Mouse (Mus musculus): Measurements from ENCODE around the gene Arhgap45. TPM values are rescaled to one million over a fixed set of nuclear protein-coding genes. Genes with fewer than 3 reads are reported as not detected.
"Not testable (repeated sequence)": the region's sequence is repeated elsewhere in the genome, so short reads cannot be mapped to it uniquely, and the experiment has no call there.

The Arhgap45 gene
- polyA plus RNA-seq, 1 experiment from 2014 or later = 2.0 TPM

GRCm38 (mm10) chr10:80052374-80052764 is 35.9 kb downstream of the Arhgap45 start:
- H3K9me3 ChIP-seq (ENCODE audit: control insufficient read depth, low read length) = no peaks in the 10 kb centered on the region
- WGBS = 81% methylated on average over 5 of the region's 5 CpGs
- H3K4me3 ChIP-seq (ENCODE audit: low read depth, low read length) = no peak overlapping the region
- ATAC-seq (ENCODE audit: low FRiP score, low TSS enrichment) = no peak
- H3K4me1 ChIP-seq (replicated peaks; ENCODE audit: control insufficient read depth, insufficient read depth) = no peaks in the 10 kb centered on the region; the same call in 1 of the 2 replicates
- peak overlapping the region; percentile 13; the same call in 1 of the 2 replicates for H3K9ac ChIP-seq (ENCODE audit: low read length)
- H3K4me2 ChIP-seq (replicated peaks; ENCODE audit: low read depth) = no peak overlapping the region
- peak overlapping the region; percentile 75 for H3K27ac ChIP-seq (replicated peaks)
- no peaks in the 10 kb centered on the region for H3K27me3 ChIP-seq (ENCODE audit: control insufficient read depth, insufficient read depth, low read length)
- DNase-seq (ENCODE audit: low spot score) = no peak
- TF ChIP-seq CTCF (IDR thresholded peaks at IDR 0.05; ENCODE audit: low read depth) = no peak
- no peak for TF ChIP-seq EP300 (optimal IDR thresholded peaks at IDR 0.05)
- H3K36me3 ChIP-seq (ENCODE audit: control insufficient read depth, insufficient read depth, low read length) = peaks cover 9% of the 10 kb centered on the region

- Histone ChIP-seq H3K4me2 (replicated peaks; ENCODE audit: low read depth) (peak overlapping the region; percentile 78), H3K36me3 (ENCODE audit: control insufficient read depth, insufficient read depth, low read length) (peaks cover 18% of the 10 kb centered on the region), H3K27ac (replicated peaks) (peak overlapping the region; percentile 99), H3K27me3 (ENCODE audit: control insufficient read depth, insufficient read depth, low read length) (no peaks in the 10 kb centered on the region), H3K4me3 (ENCODE audit: low read depth, low read length) (peak overlapping the region; percentile 84), H3K4me1 (replicated peaks; ENCODE audit: control insufficient read depth, insufficient read depth) (no peaks in the 10 kb centered on the region; the same call in 1 of the 2 replicates), H3K9me3 (ENCODE audit: control insufficient read depth, low read length) (no peaks in the 10 kb centered on the region), H3K9ac (ENCODE audit: low read length) (peak overlapping the region; percentile 94)
- DNase-seq (ENCODE audit: low spot score) = peak; percentile 100
- peak; percentile 95 for ATAC-seq (ENCODE audit: low FRiP score, low TSS enrichment)
- WGBS = under 1% methylated on average over 47 of the region's 47 CpGs
- TF ChIP-seq EP300 (optimal IDR thresholded peaks at IDR 0.05) (no peak), CTCF (IDR thresholded peaks at IDR 0.05; ENCODE audit: low read depth) (no peak)
Measured at GRCm38 (mm10) chr10:80053259-80053780, 36.9 kb downstream of the Arhgap45 start.

GRCm38 (mm10) chr10:80053831-80054815 is 37.7 kb downstream of the Arhgap45 start:
- no peak for TF ChIP-seq EP300 (optimal IDR thresholded peaks at IDR 0.05)
- TF ChIP-seq CTCF (IDR thresholded peaks at IDR 0.05; ENCODE audit: low read depth) = peak; percentile 64
- peak overlapping the region; percentile 99 for H3K27ac ChIP-seq (replicated peaks)
- no peaks in the 10 kb centered on the region for H3K27me3 ChIP-seq (ENCODE audit: control insufficient read depth, insufficient read depth, low read length)
- no peaks in the 10 kb centered on the region for H3K9me3 ChIP-seq (ENCODE audit: control insufficient read depth, low read length)
- DNase-seq (ENCODE audit: low spot score) (peak; percentile 87), ATAC-seq (ENCODE audit: low FRiP score, low TSS enrichment) (peak; percentile 42)
- peak overlapping the region; percentile 78 for H3K4me2 ChIP-seq (replicated peaks; ENCODE audit: low read depth)
- H3K9ac ChIP-seq (ENCODE audit: low read length) = peak overlapping the region; percentile 94
- WGBS = under 1% methylated on average over 56 of the region's 77 CpGs
- no peaks in the 10 kb centered on the region; the same call in 1 of the 2 replicates for H3K4me1 ChIP-seq (replicated peaks; ENCODE audit: control insufficient read depth, insufficient read depth)
- H3K36me3 ChIP-seq (ENCODE audit: control insufficient read depth, insufficient read depth, low read length) = peaks cover 22% of the 10 kb centered on the region
- H3K4me3 ChIP-seq (ENCODE audit: low read depth, low read length) = peak overlapping the region; percentile 84

GRCm38 (mm10) chr10:80054911-80055310 is 38.5 kb downstream of the Arhgap45 start:
- Histone ChIP-seq H3K9ac (ENCODE audit: low read length) (peak overlapping the region; percentile 94; the same call in 1 of the 2 replicates), H3K4me2 (replicated peaks; ENCODE audit: low read depth) (peak overlapping the region; percentile 78), H3K36me3 (ENCODE audit: control insufficient read depth, insufficient read depth, low read length) (peaks cover 28% of the 10 kb centered on the region), H3K4me3 (ENCODE audit: low read depth, low read length) (peak overlapping the region; percentile 84)
- not testable (repeated sequence) for H3K27me3 ChIP-seq (ENCODE audit: control insufficient read depth, insufficient read depth, low read length); H3K27ac ChIP-seq (replicated peaks); H3K9me3 ChIP-seq (ENCODE audit: control insufficient read depth, low read length); H3K4me1 ChIP-seq (replicated peaks; ENCODE audit: control insufficient read depth, insufficient read depth); ATAC-seq (ENCODE audit: low FRiP score, low TSS enrichment); DNase-seq (ENCODE audit: low spot score)
- WGBS = 5% methylated on average over 3 of the region's 3 CpGs

- TF ChIP-seq CTCF (IDR thresholded peaks at IDR 0.05; ENCODE audit: low read depth) = no peak
- TF ChIP-seq EP300 (optimal IDR thresholded peaks at IDR 0.05) = no peak
- H3K9me3 ChIP-seq (ENCODE audit: control insufficient read depth, low read length) = no peaks in the 10 kb centered on the region
- H3K4me1 ChIP-seq (replicated peaks; ENCODE audit: control insufficient read depth, insufficient read depth) = no peaks in the 10 kb centered on the region; the same call in 1 of the 2 replicates
- no peaks in the 10 kb centered on the region for H3K27me3 ChIP-seq (ENCODE audit: control insufficient read depth, insufficient read depth, low read length)
- no peak overlapping the region for H3K4me3 ChIP-seq (ENCODE audit: low read depth, low read length)
- H3K27ac ChIP-seq (replicated peaks) = no peak overlapping the region
- WGBS = 73% methylated on average over 5 of the region's 5 CpGs
- DNase-seq (ENCODE audit: low spot score) = no peak
- H3K4me2 ChIP-seq (replicated peaks; ENCODE audit: low read depth) = peak overlapping the region; percentile 78
- peaks cover 30% of the 10 kb centered on the region for H3K36me3 ChIP-seq (ENCODE audit: control insufficient read depth, insufficient read depth, low read length)
- peak overlapping the region; percentile 94; the same call in 1 of the 2 replicates for H3K9ac ChIP-seq (ENCODE audit: low read length)
- ATAC-seq (ENCODE audit: low FRiP score, low TSS enrichment) = no peak
Measured at GRCm38 (mm10) chr10:80055364-80055763, 38.9 kb downstream of the Arhgap45 start.

Measured in stomach, postnatal 0 days (tissue).